Mouse (Mus musculus) lung, embryonic 14.5 days (tissue): ENCODE measurements around the gene Htr3a. TPM values are rescaled to one million over a fixed set of nuclear protein-coding genes. Genes with fewer than 3 reads are reported as not detected.
A peak's percentile ranks its signal among the peaks of the same experiment; 100 is the strongest.

Source experiments
- ATAC-seq: fragments of 200-750 bp; cut with Nextera tagmentation; 2 replicates; pipeline ENCODE4 v1.8.0; 2017; ENCODE audit warnings: mild to moderate bottlenecking, moderate TSS enrichment, moderate library complexity; ENCODE audit not compliant: insufficient read depth
- DNase-seq: peaks from one replicate; pipeline ENCODE4 v3.0.0-alpha.2; 2015
- H3K27ac ChIP-seq: fragments of 300-500 bp; sonication (generic); 2 replicates; pipeline ENCODE4 v1.5.1; 2014; ENCODE audit warnings: low read depth, mild to moderate bottlenecking, moderate library complexity
- H3K27me3 ChIP-seq: fragments of 300-500 bp; sonication (generic); 2 replicates; pipeline ENCODE4 v1.6.1; 2014; ENCODE audit warnings: low read length, control low read depth; ENCODE audit not compliant: insufficient read depth
- H3K36me3 ChIP-seq: fragments of 300-500 bp; sonication (generic); 2 replicates; pipeline ENCODE4 v1.6.1; 2014; ENCODE audit warnings: control low read depth; ENCODE audit not compliant: insufficient read depth
- H3K4me1 ChIP-seq: fragments of 300-500 bp; sonication (generic); 2 replicates; pipeline ENCODE4 v1.6.1; 2014; ENCODE audit warnings: antibody characterized with exemption, control low read depth; ENCODE audit not compliant: insufficient read depth
- H3K4me2 ChIP-seq: fragments of 300-500 bp; sonication (generic); 2 replicates; pipeline ENCODE4 v1.6.1; 2014; ENCODE audit warnings: mild to moderate bottlenecking
- H3K4me3 ChIP-seq: fragments of 300-500 bp; sonication (generic); 2 replicates; pipeline ENCODE4 v1.5.1; 2014; ENCODE audit warnings: low read depth, low read length
- H3K9ac ChIP-seq: fragments of 300-500 bp; sonication (generic); 2 replicates; pipeline ENCODE4 v1.6.1; 2014
- H3K9me3 ChIP-seq: fragments of 300-500 bp; sonication (generic); 2 replicates; pipeline ENCODE4 v1.6.1; 2016; ENCODE audit warnings: low read depth, low read length, control low read depth
- CTCF ChIP-seq: IDR thresholded peaks from 2 replicates; pipeline ENCODE4 v1.5.1; 2016; ENCODE audit warnings: antibody characterized with exemption, low read depth
- WGBS: fragments of 180-500 bp; shearing (Covaris S2); extraction: QIAGEN DNeasy Blood & Tissue Kit; methylation state at CpG from one replicate; pipeline ENCODE4 v1.1.7; 2014; 5-methylcytosine and 5-hydroxymethylcytosine counted together
- polyA plus RNA-seq: library from polyadenylated mRNA; unstranded; fragments of >200 nt; fragmentation: Nextera tagmentation; extraction: Ambion mirVana; gene quantifications from 2 replicates; pipeline ENCODE4 v1.2.1, GENCODE M21; 2014

Gene Htr3a
- polyA plus RNA-seq, 1 experiment from 2014 or later: 0.82 TPM

DNA sequence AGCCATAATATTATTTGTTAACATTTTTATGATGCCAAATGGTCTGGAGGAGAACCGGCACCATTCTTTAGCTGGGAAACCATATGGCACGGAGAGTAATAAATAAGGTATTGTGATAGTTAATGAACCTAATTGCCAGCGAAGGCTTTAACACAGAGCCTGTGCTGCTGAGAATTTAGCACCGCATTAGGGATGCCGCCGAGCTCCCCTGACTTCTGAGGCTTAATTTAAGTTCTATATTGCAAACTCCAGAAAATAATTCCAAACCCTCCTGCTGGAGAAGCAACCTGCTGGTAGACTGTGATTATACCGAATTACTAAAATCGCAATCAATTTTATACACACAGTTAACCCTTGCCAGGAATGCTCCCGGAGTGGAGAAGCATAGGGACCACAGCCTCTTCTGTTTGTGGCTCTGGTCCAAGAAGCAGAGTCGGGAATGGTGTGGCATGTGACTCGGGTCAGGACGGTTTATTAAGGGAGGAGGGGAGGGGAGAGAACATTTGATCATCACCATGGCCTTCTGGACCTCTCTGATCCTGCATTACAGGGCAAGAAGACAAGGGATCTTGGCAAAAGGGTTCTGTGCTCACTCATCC is 44.3 kb downstream of the Htr3a start:
- Histone ChIP-seq H3K4me1 (no peaks in the 10 kb centered on the region), H3K4me2 (no peak overlapping the region), H3K36me3 (no peaks in the 10 kb centered on the region), H3K27ac (no peak overlapping the region), H3K9ac (no peak overlapping the region), H3K9me3 (no peaks in the 10 kb centered on the region), H3K27me3 (no peaks in the 10 kb centered on the region), H3K4me3 (no peak overlapping the region)
- WGBS: 69% methylated on average over 12 of the region's 12 CpGs
- no peak for TF ChIP-seq CTCF
- no peak for ATAC-seq
- DNase-seq: no peak

DNA sequence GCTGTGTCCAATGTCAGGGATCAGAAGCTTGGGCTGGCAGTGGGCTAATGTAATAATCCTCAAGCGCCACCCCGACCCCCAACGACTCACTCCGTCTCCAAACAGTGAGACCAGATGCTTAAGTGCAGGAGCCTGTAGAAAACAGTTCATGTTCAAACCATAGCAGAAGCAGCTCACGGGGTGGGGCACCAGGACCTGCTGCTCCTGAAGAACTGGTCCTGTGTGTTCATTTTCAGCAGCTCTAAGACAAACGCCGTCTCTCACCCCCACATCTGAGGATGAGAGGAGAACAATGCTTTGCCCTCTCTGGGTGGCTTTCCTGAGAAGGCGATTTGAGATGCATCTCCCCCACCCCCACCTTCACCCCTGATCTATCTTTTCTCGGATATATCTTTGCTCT is 45.7 kb downstream of the Htr3a start:
- DNase-seq (no peak), ATAC-seq (no peak)
- no peak overlapping the region for H3K4me2 ChIP-seq
- no peaks in the 10 kb centered on the region for H3K27me3 ChIP-seq
- no peaks in the 10 kb centered on the region for H3K4me1 ChIP-seq
- no peaks in the 10 kb centered on the region for H3K9me3 ChIP-seq
- no peak overlapping the region for H3K27ac ChIP-seq
- H3K36me3 ChIP-seq: no peaks in the 10 kb centered on the region
- WGBS: 43% methylated on average over 9 of the region's 9 CpGs
- TF ChIP-seq CTCF: no peak
- no peak overlapping the region for H3K9ac ChIP-seq
- no peak overlapping the region for H3K4me3 ChIP-seq

GRCm38 (mm10) chr9:48861481-48861880 is 49.4 kb downstream of the Htr3a start:
- H3K9ac ChIP-seq: no peak overlapping the region
- ATAC-seq (no peak), DNase-seq (no peak)
- no peaks in the 10 kb centered on the region for H3K36me3 ChIP-seq
- TF ChIP-seq CTCF: no peak
- no peak overlapping the region for H3K27ac ChIP-seq
- no peak overlapping the region for H3K4me3 ChIP-seq
- H3K4me2 ChIP-seq: no peak overlapping the region
- 81% methylated on average over 10 of the region's 10 CpGs for WGBS
- no peaks in the 10 kb centered on the region for H3K4me1 ChIP-seq
- H3K27me3 ChIP-seq: no peaks in the 10 kb centered on the region
- no peaks in the 10 kb centered on the region for H3K9me3 ChIP-seq

DNA sequence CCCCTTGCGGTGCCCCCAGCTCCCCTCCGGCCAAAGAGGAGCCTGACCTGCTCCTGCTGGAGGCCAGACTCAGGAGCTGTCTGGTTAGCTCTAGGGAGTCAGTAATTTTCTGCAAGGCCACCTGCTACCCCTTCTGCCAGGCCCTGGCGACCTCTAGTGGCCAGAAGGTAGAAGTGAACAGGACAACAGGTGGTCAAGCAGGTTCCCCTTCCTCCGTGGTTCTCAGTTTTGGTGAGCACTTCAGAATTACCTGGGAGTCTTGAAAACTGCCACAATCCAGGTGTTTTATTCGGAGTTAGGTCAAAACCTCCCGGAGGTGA is 50.4 kb downstream of the Htr3a start:
- Histone ChIP-seq H3K9me3 (no peaks in the 10 kb centered on the region), H3K9ac (no peak overlapping the region), H3K4me1 (no peaks in the 10 kb centered on the region), H3K4me2 (no peak overlapping the region), H3K4me3 (no peak overlapping the region), H3K27me3 (no peaks in the 10 kb centered on the region), H3K36me3 (no peaks in the 10 kb centered on the region), H3K27ac (no peak overlapping the region)
- ATAC-seq: no peak
- TF ChIP-seq CTCF: peak; percentile 95
- WGBS: 5% methylated on average over 6 of the region's 6 CpGs
- peak; percentile 82 for DNase-seq

GRCm38 (mm10) chr9:48859828-48860525 is 50.9 kb downstream of the Htr3a start:
- 19% methylated on average over 10 of the region's 10 CpGs for WGBS
- Histone ChIP-seq H3K36me3 (no peaks in the 10 kb centered on the region), H3K4me2 (no peak overlapping the region), H3K4me1 (no peaks in the 10 kb centered on the region), H3K27me3 (no peaks in the 10 kb centered on the region), H3K9me3 (no peaks in the 10 kb centered on the region), H3K27ac (no peak overlapping the region), H3K9ac (no peak overlapping the region), H3K4me3 (no peak overlapping the region)
- no peak for DNase-seq
- no peak for ATAC-seq
- no peak for TF ChIP-seq CTCF

DNA sequence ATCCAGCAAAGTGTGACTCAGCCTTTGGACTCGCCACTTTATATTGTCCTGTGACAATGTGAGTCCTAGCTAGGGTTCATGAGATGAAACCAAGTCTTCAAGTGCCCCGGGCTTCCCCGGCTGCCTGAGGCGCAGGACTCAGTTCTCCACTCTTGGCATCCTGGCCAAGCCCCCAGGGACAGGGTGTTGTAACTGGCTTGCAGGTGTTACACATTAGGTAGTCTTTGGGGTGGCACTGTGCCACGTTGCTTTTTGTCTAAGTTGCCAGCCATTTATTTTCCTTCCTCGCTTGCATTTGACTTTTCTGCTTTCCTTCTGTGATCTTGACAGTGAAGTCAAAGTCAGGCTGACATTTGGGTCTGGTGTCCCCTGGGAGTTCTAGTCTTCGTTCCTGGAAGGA is 53.0 kb downstream of the Htr3a start:
- 65% methylated on average over 7 of the region's 7 CpGs for WGBS
- no peaks in the 10 kb centered on the region for H3K4me1 ChIP-seq
- no peaks in the 10 kb centered on the region for H3K9me3 ChIP-seq
- H3K4me2 ChIP-seq: no peak overlapping the region
- no peak overlapping the region for H3K4me3 ChIP-seq
- no peak overlapping the region for H3K9ac ChIP-seq
- DNase-seq (no peak), ATAC-seq (no peak)
- TF ChIP-seq CTCF: no peak
- H3K36me3 ChIP-seq: no peaks in the 10 kb centered on the region
- H3K27ac ChIP-seq: no peak overlapping the region
- no peaks in the 10 kb centered on the region for H3K27me3 ChIP-seq

DNA sequence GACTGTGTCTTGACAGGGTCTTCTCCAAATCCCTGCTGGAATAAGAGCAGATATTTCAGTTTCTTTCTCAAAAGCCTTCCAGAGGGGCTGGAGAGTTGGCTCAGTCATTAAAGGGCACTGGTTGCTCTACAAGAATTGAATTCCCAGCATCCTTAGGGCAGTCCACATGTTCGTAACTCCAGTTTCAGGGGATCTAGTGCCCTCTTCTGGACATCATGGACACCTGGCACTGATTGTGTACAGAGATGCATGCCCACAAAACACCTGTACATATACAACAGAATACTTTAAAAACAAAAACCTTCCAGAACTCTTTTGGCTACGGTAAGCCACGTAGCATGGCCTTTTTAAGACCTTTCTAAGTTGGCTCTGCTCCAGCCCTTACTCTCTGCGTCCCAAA is 54.7 kb downstream of the Htr3a start:
- H3K4me1 ChIP-seq: no peaks in the 10 kb centered on the region
- WGBS: 78% methylated on average over 4 of the region's 4 CpGs
- no peak overlapping the region for H3K27ac ChIP-seq
- no peak overlapping the region for H3K4me3 ChIP-seq
- H3K4me2 ChIP-seq: no peak overlapping the region
- H3K9me3 ChIP-seq: no peaks in the 10 kb centered on the region
- DNase-seq: no peak
- H3K9ac ChIP-seq: no peak overlapping the region
- 0 out of 2 replicates have a peak, but pooled peaks have one; percentile 27 for TF ChIP-seq CTCF
- ATAC-seq: no peak
- H3K27me3 ChIP-seq: no peaks in the 10 kb centered on the region
- H3K36me3 ChIP-seq: no peaks in the 10 kb centered on the region
